Mouse (Mus musculus) embryonic fibroblast, embryonic 13.5 days (primary cell): ENCODE data around the gene Bdh1. TPM values are rescaled to one million over a fixed set of nuclear protein-coding genes. Genes with fewer than 3 reads are reported as not detected.
"Not testable (repeated sequence)": the region's sequence is repeated elsewhere in the genome, so short reads cannot be mapped to it uniquely, and the experiment has no call there.

Experiments used
- H3K27ac ChIP-seq: 2 replicates; pipeline ENCODE4 v1.5.1; 2012; ENCODE audit warnings: low read length, control low read depth, inconsistent platforms; ENCODE audit not compliant: insufficient read depth
- H3K4me1 ChIP-seq: 2 replicates; pipeline ENCODE4 v1.6.1; 2011; ENCODE audit warnings: low read length; ENCODE audit not compliant: control insufficient read depth, insufficient read depth
- H3K4me3 ChIP-seq: 2 replicates; pipeline ENCODE4 v1.5.1; 2011; ENCODE audit warnings: mild to moderate bottlenecking, control low read depth, low read length; ENCODE audit not compliant: insufficient read depth
- CTCF ChIP-seq: IDR thresholded peaks from 2 replicates; pipeline ENCODE4 v1.5.1; 2011; ENCODE audit warnings: mild to moderate bottlenecking, control low read depth, low read length, moderate library complexity, borderline replicate concordance; ENCODE audit not compliant: insufficient read depth
- POLR2A ChIP-seq: IDR thresholded peaks from 2 replicates; pipeline ENCODE4 v1.6.1; 2011; ENCODE audit warnings: low read depth, mild to moderate bottlenecking, control low read depth, low read length, moderate library complexity
- polyA plus RNA-seq: library from polyadenylated mRNA; stranded (reverse); fragments of >200 nt; gene quantifications from 2 replicates; pipeline ENCODE4 v1.2.4, GENCODE M21; 2011; ENCODE audit warnings: low read depth; ENCODE audit not compliant: missing spikeins, insufficient read length

The Bdh1 gene
- polyA plus RNA-seq, 1 experiment = 6.7 TPM

DNA sequence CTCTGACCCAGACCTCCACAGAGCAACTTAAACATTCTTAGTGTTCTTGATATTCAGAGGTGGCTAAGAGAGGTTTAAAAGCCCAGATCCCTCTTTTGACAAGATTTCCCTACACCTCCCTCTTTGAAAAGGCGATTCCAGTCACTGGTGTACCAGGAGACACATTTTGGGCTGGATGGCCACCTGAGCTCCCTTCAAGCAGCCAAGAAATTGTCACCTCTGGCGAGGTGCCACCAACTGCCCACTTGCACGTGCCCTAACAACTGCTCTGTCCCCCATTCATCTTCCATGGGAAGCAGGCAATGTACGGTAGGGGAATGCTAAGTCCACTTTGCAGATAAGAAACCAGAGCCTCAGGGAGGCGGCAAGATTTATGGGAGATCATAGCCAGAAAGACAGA, 39.0 kb downstream of the Bdh1 start:
- Histone ChIP-seq H3K27ac (no peak overlapping the region), H3K4me3 (no peak overlapping the region), H3K4me1 (no peaks in the 10 kb centered on the region)
- TF ChIP-seq POLR2A = no peak
- no peak for TF ChIP-seq CTCF

DNA sequence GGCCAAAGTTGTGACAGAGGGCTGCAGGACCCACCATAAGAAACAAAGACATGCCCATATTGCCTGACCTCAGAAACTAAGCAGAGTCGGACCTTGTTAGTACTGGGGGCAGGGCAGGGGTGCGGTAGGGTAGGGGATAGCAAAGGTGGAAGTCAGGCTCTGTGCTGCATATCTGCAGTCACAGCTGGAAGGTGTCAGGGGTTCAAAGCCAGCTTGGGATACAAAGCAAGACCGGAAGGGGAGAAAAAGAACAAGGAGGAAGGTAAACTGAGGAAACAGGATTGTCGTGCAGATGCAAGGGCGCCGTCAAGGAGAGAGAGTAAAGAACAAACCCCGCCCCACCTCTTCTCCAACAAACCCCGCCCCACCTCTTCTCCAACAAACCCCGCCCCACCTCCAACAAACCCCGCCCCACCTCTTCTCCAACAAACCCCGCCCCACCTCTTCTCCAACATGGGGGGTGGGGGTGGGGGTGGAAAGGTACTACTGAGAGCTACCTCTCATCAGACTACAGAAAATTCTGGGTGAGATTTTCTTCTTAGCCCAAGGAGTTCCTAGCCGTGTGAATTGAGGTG, 40.1 kb downstream of the Bdh1 start:
- Histone ChIP-seq H3K4me1 (no peaks in the 10 kb centered on the region), H3K27ac (no peak overlapping the region)
- TF ChIP-seq CTCF (no peak), POLR2A (no peak)

GRCm38 (mm10) chr16:31464953-31465352, 42.9 kb downstream of the Bdh1 start:
- TF ChIP-seq POLR2A (no peak), CTCF (no peak)
- Histone ChIP-seq H3K27ac (no peak overlapping the region), H3K4me1 (no peaks in the 10 kb centered on the region), H3K4me3 (no peak overlapping the region)

More for the DNA sequence above, 40.1 kb downstream of the Bdh1 start:
- no peak overlapping the region for H3K4me3 ChIP-seq

DNA sequence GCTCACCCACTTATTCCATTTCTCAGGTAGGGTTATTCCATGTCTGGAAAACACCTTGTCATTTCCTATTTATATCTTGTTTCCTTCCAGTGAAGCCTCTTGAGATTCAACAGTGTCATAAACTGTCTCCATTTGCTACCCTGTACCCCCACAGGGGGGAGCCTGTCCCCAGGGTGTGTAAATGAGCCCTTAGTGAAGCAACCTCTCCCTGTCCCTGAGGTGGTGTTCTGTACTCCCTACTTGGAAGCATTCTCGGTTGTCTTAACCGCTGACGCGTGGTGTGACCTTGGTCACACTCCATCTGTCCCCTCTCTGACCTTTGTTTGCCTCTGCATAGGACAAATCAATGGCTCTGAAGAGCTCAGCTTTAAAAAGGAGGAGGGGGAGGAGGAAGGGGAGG, 43.5 kb downstream of the Bdh1 start:
- H3K4me3 ChIP-seq = no peak overlapping the region
- no peak overlapping the region for H3K27ac ChIP-seq
- TF ChIP-seq CTCF (0 out of 2 replicates have a peak, but pooled peaks have one; percentile 12), POLR2A (no peak)
- no peaks in the 10 kb centered on the region for H3K4me1 ChIP-seq

- Histone ChIP-seq H3K4me3 (no peak overlapping the region), H3K27ac (no peak overlapping the region), H3K4me1 (no peaks in the 10 kb centered on the region)
- TF ChIP-seq POLR2A (no peak), CTCF (no peak)
Measured at GRCm38 (mm10) chr16:31466106-31466505, 44.0 kb downstream of the Bdh1 start.

DNA sequence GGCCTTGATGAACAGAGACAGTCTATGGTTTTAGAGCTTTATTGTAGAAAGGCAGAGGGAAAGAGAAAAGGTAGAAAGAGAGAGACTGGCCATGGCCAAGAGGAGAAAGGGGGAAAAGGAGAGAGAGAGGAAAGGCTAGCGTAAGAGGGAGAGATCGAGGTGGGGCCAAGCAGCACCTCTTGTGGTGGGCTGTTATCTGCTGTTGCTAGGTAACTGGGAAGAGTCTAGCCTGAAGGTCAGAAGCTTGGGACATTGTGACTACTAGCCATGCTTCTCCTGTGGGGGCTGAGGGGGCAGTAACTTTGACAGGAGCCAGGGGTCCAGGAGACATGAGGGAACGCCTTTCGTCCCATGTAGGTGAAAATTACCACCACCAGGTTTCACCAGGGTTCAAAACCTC, 48.7 kb downstream of the Bdh1 start:
- H3K4me1 ChIP-seq, H3K27ac ChIP-seq, H3K4me3 ChIP-seq: not testable (repeated sequence)

GRCm38 (mm10) chr16:31471994-31472393, 49.9 kb downstream of the Bdh1 start:
- no peak for TF ChIP-seq CTCF
- TF ChIP-seq POLR2A = no peak
- Histone ChIP-seq H3K4me1 (no peaks in the 10 kb centered on the region), H3K27ac (no peak overlapping the region), H3K4me3 (no peak overlapping the region)

GRCm38 (mm10) chr16:31473226-31473625, 51.1 kb downstream of the Bdh1 start:
- Histone ChIP-seq H3K27ac (no peak overlapping the region), H3K4me3 (no peak overlapping the region), H3K4me1 (no peaks in the 10 kb centered on the region)
- TF ChIP-seq CTCF = no peak
- TF ChIP-seq POLR2A = no peak

GRCm38 (mm10) chr16:31475123-31475968, 53.3 kb downstream of the Bdh1 start:
- TF ChIP-seq CTCF (no peak), POLR2A (no peak)
- Histone ChIP-seq H3K4me1 (no peaks in the 10 kb centered on the region), H3K27ac (no peak overlapping the region), H3K4me3 (no peak overlapping the region)

DNA sequence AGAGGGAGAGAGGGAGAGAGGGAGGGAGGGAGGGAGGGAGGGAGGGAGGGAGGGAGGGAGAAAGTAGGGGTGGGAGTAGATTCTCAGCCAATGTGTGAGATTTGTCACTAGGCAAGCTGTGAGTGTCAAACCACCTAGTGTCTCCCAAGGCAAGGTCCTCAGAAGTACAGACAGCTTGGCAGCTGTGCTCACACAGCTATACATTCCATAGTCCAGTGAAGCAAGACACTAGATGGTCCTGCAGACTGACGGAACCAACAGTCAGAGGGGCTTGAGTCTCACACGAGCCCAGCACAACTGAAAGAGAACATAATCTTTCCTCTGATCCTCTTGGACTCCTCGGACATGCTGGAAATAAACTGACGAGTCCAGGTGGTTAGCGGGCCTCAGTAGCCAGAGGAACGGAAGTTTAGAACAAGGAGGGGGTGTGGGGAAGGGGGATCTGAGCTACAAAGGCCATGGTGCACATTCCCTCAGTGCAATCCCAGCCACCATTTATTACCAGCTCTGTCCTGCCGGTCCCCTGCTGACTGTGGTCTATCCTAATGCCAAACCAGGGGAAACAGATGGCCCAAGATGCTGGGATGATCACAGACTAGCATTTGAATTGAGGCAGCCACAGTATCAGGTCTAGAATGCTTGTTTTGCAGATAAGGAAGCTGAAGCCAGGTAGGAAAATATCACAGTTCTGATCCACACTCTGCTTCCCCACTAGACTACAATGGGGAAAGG, 55.0 kb downstream of the Bdh1 start:
- TF ChIP-seq CTCF (no peak), POLR2A (no peak)
- H3K4me1 ChIP-seq = no peaks in the 10 kb centered on the region
- H3K27ac ChIP-seq = no peak overlapping the region
- no peak overlapping the region for H3K4me3 ChIP-seq
